Mouse (Mus musculus) Patski (cell line): Measurements from ENCODE around the gene Sae1. TPM values are rescaled to one million over a fixed set of nuclear protein-coding genes. Genes with fewer than 3 reads are reported as not detected.
"Not testable (repeated sequence)": the region's sequence is repeated elsewhere in the genome, so short reads cannot be mapped to it uniquely, and the experiment has no call there.

Experiments used
- ATAC-seq: fragments of 100-300 bp; one replicate; pipeline ENCODE4 v1.8.0; 2021
- CTCF ChIA-PET: fragments of 350-600 bp; sonication (Branson Sonifier 250); formaldehyde crosslinking; loops from one replicate; lab custom pipeline; 2022; ENCODE audit warnings: inconsistent platforms; lab: Charles Lee
- POLR2A ChIA-PET: fragments of 350-600 bp; sonication (Branson Sonifier 250); formaldehyde crosslinking; loops from one replicate; lab custom pipeline; 2022; ENCODE audit warnings: antibody characterized with exemption, inconsistent platforms; lab: Charles Lee
- DNase-seq: peaks from one replicate; pipeline ENCODE4 v3.0.0-alpha.2; 2011; ENCODE audit warnings: low read depth, low spot score
- H3K27me3 ChIP-seq: fragments of 371-371 bp; one replicate; pipeline ENCODE4 v1.5.1; 2021
- CTCF ChIP-seq: fragments of 100-300 bp; IDR thresholded peaks from one replicate; pipeline ENCODE4 v1.5.1; 2021
- in situ Hi-C: fragments of 300-500 bp; cut with MboI; formaldehyde crosslinking; loops from 3 replicates; pipeline ENCODE4 v1.11.1; 2018; ENCODE audit warnings: low pct_unique_long_range_greater_than_20kb, mixed read lengths
- polyA plus RNA-seq: library from polyadenylated mRNA; unstranded; gene quantifications from one replicate; pipeline ENCODE4 v1.2.3, GENCODE M21; 2021

The Sae1 gene
- polyA plus RNA-seq, 1 experiment from 2014 or later = 244 TPM

DNA sequence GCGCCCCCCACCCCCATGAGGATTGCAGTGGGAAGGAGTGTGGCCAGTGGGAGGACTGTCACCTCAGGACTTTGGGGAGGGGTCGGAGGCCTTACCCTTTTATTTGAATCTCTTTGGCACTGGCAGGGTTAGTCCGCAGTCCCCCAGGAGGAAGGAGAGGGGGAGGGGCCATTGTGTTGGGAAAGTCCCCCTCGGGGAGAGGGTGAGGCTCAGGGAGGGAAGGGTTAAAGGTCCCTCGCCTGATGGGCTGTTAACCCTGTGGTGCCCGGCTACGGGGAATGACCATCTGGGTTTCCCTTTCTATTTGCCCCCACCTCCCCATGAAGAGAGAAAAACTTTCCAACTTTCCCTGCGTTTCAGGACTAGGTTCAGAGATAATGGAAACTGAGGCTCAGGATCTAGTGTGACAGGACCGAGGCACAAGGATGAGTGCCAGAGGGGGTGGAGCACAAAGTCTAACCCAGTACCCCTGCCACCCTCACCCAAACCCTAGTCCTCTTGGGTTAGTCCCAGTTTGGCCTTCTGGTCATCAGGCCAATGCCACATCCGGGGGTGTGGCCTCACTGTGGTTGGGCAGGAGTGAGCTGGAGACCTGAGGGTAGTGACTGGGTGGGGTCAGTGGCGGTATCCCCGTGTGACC is 74.8 kb downstream of the Sae1 start:
- no peak for DNase-seq
- ChIA-PET POLR2A (interaction anchor here (0.8 to 1.4 kb wide), 4 partner anchors 13 to 31 kb away, joined by 3 to 5 read pairs (median 4); no protein-coding TSS in a partner anchor), CTCF (interaction anchor here (0.5 to 3.8 kb wide), 10 partner anchors 12 to 66 kb away, joined by 3 to 22 read pairs (median 5); no protein-coding TSS in a partner anchor)
- ATAC-seq = peak; percentile 45
- H3K27me3 ChIP-seq = no peaks in the 10 kb centered on the region
- in situ Hi-C loops = no loop called here
- no peak for TF ChIP-seq CTCF

GRCm38 (mm10) chr7:16312011-16312671 is 75.5 kb downstream of the Sae1 start:
- in situ Hi-C loops = no loop called here
- TF ChIP-seq CTCF = no peak
- no peak for DNase-seq
- POLR2A ChIA-PET = interaction anchor here (1.4 kb wide), 1 partner anchor 17 kb away, joined by 5 read pairs; no protein-coding TSS in a partner anchor
- CTCF ChIA-PET = interaction anchor here (0.5 to 3.8 kb wide), 5 partner anchors 14 to 61 kb away, joined by 3 to 22 read pairs (median 5); no protein-coding TSS in a partner anchor
- H3K27me3 ChIP-seq = no peaks in the 10 kb centered on the region
- no peak for ATAC-seq

- ChIA-PET CTCF (interaction anchor here (0.8 to 3.8 kb wide), 2 partner anchors 17 to 65 kb away, joined by 3 to 22 read pairs; no protein-coding TSS in a partner anchor), POLR2A (interaction anchor here (1.2 to 1.7 kb wide), 2 partner anchors 17 to 62 kb away, joined by 3 to 10 read pairs; no protein-coding TSS in a partner anchor)
- H3K27me3 ChIP-seq = no peaks in the 10 kb centered on the region
- TF ChIP-seq CTCF = no peak
- no peak for ATAC-seq
- in situ Hi-C loops = no loop called here
- no peak for DNase-seq
These were observed 76.1 kb downstream of the Sae1 start for GRCm38 (mm10) chr7:16311453-16312004.

- ATAC-seq (no peak), DNase-seq (no peak)
- CTCF ChIA-PET = interaction anchor here (0.8 kb wide), 1 partner anchor 65 kb away, joined by 3 read pairs; no protein-coding TSS in a partner anchor
- no peak for TF ChIP-seq CTCF
- POLR2A ChIA-PET = interaction anchor here (1.2 to 1.7 kb wide), 2 partner anchors 16 to 63 kb away, joined by 3 to 10 read pairs; no protein-coding TSS in a partner anchor
- in situ Hi-C loops = no loop called here
- H3K27me3 ChIP-seq = no peaks in the 10 kb centered on the region
These were observed 76.8 kb downstream of the Sae1 start for GRCm38 (mm10) chr7:16310521-16311452.

GRCm38 (mm10) chr7:16310020-16310520 is 77.5 kb downstream of the Sae1 start:
- in situ Hi-C loops = no loop called here
- ChIA-PET POLR2A (interaction anchor here (1.7 kb wide), 1 partner anchor 15 kb away, joined by 10 read pairs; no protein-coding TSS in a partner anchor), CTCF (interaction anchor here (1.1 kb wide), 1 partner anchor 15 kb away, joined by 3 read pairs; no protein-coding TSS in a partner anchor)
- DNase-seq (no peak), ATAC-seq (peak; percentile 32)
- no peaks in the 10 kb centered on the region for H3K27me3 ChIP-seq
- no peak for TF ChIP-seq CTCF

- no peaks in the 10 kb centered on the region for H3K27me3 ChIP-seq
- ChIA-PET POLR2A (no interaction called here), CTCF (interaction anchor here (1.1 kb wide), 1 partner anchor 15 kb away, joined by 3 read pairs; no protein-coding TSS in a partner anchor)
- in situ Hi-C loops = no loop called here
- ATAC-seq (peak; percentile 51), DNase-seq (no peak)
- no peak for TF ChIP-seq CTCF
These were observed 78.1 kb downstream of the Sae1 start for GRCm38 (mm10) chr7:16309318-16310019.

DNA sequence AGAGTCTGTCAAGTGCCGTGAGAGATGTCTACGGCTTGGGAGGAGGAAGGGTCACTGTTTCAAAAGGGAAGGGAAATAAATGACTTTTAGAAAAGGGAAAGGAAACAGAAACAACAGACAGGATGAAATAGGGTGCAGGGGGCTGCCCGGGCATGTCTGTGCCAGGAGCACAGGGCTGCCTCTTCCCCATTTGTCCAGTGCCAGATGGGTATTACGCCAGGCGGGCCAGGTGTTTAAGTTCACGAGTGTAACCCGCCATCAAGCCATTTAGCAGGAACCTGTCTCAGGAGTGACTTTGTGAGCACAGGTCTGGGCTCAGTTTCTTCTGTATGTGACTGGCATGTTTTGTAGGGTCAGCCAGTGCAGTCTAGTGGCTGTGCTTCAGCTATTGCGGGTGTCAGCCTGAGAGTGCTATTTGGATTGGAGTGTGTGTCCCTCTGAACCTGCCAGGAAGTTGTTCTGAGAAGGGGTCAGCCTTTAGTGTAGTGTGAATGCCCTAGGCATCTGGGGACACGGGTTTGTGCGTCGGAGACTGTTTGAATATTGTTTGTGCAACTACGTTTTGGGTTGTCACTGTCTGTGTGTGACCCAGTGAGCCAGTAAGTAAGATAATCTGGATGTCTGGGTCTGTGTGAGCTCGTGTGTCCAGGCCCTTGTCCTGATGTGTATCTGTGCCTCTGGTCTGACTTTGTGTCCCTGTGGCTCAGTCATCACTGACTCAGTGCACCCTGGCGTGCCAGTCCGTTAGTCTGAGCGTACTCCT is 78.9 kb downstream of the Sae1 start:
- POLR2A ChIA-PET = no interaction called here
- no peaks in the 10 kb centered on the region for H3K27me3 ChIP-seq
- in situ Hi-C loops = no loop called here
- DNase-seq = no peak
- no peak for TF ChIP-seq CTCF
- peak; percentile 0 for ATAC-seq
- CTCF ChIA-PET = interaction anchor here (1.1 kb wide), 1 partner anchor 14 kb away, joined by 3 read pairs; no protein-coding TSS in a partner anchor

DNA sequence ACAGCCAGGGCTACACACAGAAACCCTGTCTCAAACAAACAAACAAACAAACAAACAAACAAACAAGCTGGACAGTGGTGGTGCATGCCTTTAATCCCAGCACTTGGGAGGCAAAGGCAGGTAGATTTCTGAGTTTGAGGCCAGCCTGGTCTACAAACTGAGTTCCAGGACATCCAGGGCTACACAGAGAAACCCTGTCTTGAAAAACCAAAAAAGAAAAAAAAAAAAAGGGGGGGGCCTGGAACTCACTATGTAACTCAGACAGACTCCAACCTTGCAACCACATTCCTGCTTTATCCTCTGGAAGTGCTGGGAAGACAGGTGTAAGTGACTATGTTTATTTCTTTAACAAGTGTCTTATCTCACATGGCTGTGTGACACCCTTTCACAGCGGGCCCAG is 79.5 kb downstream of the Sae1 start, which contains the start of gene Bbc3:
Gene Bbc3, plus strand, starts transcription at position 301 of the 400 bp plus-strand sequence.
- DNase-seq, CTCF ChIA-PET, ATAC-seq, H3K27me3 ChIP-seq, in situ Hi-C loops: not testable (repeated sequence)
- POLR2A ChIA-PET = interaction anchor here (1.0 kb wide), 1 partner anchor 60 kb away, joined by 4 read pairs; no protein-coding TSS in a partner anchor

- ATAC-seq, H3K27me3 ChIP-seq, in situ Hi-C loops, DNase-seq: not testable (repeated sequence)
- CTCF ChIA-PET = interaction anchor here (0.8 kb wide), 1 partner anchor 359 kb away, joined by 3 read pairs; no protein-coding TSS in a partner anchor
- POLR2A ChIA-PET = interaction anchor here (1.0 kb wide), 1 partner anchor 61 kb away, joined by 4 read pairs; no protein-coding TSS in a partner anchor
These were observed 80.5 kb downstream of the Sae1 start for GRCm38 (mm10) chr7:16307141-16307540.
